Mouse (Mus musculus): ENCODE data around the gene Fam24b. TPM values are rescaled to one million over a fixed set of nuclear protein-coding genes. Genes with fewer than 3 reads are reported as not detected.

Fam24b gene
- not detected in 2 replicates for polyA plus RNA-seq (2015; fragmentation: Nextera tagmentation; extraction: Ambion mirVana)

GRCm38 (mm10) chr7:131329416-131329815, at the start of gene Fam24b:
Gene Fam24b, minus strand, starts transcription at chr7:131329516.
- no peak for ATAC-seq (ENCODE audit: insufficient number of reproducible peaks, low FRiP score, low TSS enrichment, low read depth)
- no peak within 1 kb of the TSS for H3K27ac ChIP-seq (replicated peaks)
- H3K4me2 ChIP-seq (replicated peaks) = no peak within 1 kb of the TSS
- H3K4me1 ChIP-seq = no peaks in the 10 kb centered on the region
- H3K9ac ChIP-seq = no peak within 1 kb of the TSS
- WGBS = 88% methylated on average over 5 of the region's 5 CpGs
- H3K36me3 ChIP-seq = no peaks in the 10 kb centered on the region
- no peak within 1 kb of the TSS for H3K4me3 ChIP-seq (replicated peaks)
- no peaks in the 10 kb centered on the region for H3K9me3 ChIP-seq (replicated peaks)
- no peaks in the 10 kb centered on the region for H3K27me3 ChIP-seq

DNA sequence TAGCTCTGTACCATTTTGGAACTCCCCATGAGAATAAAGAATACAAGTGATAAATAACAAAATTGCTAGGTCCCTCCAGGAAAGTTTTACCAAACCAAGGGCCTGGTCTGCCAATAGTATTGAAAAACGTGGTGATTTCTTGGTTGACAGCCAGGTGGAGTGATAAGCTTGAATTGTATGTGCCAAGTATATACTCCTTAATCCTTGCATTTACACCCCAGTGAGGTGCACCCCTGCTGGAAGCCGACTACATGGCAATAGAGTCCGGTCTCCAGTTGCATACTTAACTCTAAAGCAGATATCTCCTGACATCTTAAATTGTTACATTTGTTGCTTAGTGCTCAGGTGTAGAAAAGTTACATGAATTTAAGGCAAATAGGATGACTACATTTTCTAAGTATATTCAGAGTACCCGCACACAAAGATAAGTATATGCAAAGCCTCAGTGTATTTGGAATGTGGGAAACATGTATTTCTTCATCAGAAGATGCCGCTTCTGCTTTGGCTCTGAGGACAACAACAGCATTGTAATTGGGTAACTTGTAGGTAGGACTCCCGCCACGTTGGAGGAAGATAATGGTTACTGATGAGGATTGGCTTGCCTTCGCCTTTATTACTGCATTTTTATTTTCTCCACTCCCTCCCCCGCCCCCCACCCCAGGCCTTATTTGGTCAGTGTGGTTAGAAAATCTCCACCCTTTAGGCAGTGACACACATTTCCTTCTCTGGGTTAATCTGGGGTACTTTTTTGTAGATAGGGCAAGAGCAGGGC, 42.8 kb upstream of the Fam24b start:
- Histone ChIP-seq H3K4me2 (replicated peaks) (peak overlapping the region; percentile 61), H3K4me1 (peaks cover 8% of the 10 kb centered on the region), H3K36me3 (0 out of 2 replicates have a peak, but pooled peaks cover 3% of the 10 kb centered on the region), H3K27ac (replicated peaks) (no peak overlapping the region), H3K27me3 (no peaks in the 10 kb centered on the region), H3K4me3 (replicated peaks) (peak overlapping the region; percentile 82), H3K9me3 (replicated peaks) (no peaks in the 10 kb centered on the region), H3K9ac (peak overlapping the region; percentile 87)
- ATAC-seq (ENCODE audit: insufficient number of reproducible peaks, low FRiP score, low TSS enrichment, low read depth) = no peak
- whole genome bisulfite sequencing = 68% methylated on average over 9 of the region's 9 CpGs

- 0 out of 2 replicates have a peak, but pooled peaks cover 3% of the 10 kb centered on the region for H3K36me3 ChIP-seq
- no peaks in the 10 kb centered on the region for H3K27me3 ChIP-seq
- H3K4me3 ChIP-seq (replicated peaks) = peak overlapping the region; percentile 82
- H3K9me3 ChIP-seq (replicated peaks) = no peaks in the 10 kb centered on the region
- WGBS = 9% methylated on average over 9 of the region's 9 CpGs
- no peak for ATAC-seq (ENCODE audit: insufficient number of reproducible peaks, low FRiP score, low TSS enrichment, low read depth)
- peak overlapping the region; percentile 98 for H3K27ac ChIP-seq (replicated peaks)
- peak overlapping the region; percentile 61 for H3K4me2 ChIP-seq (replicated peaks)
- H3K9ac ChIP-seq = peak overlapping the region; percentile 87
- peaks cover 8% of the 10 kb centered on the region for H3K4me1 ChIP-seq
These were observed 42.1 kb upstream of the Fam24b start for GRCm38 (mm10) chr7:131371470-131371860.

DNA sequence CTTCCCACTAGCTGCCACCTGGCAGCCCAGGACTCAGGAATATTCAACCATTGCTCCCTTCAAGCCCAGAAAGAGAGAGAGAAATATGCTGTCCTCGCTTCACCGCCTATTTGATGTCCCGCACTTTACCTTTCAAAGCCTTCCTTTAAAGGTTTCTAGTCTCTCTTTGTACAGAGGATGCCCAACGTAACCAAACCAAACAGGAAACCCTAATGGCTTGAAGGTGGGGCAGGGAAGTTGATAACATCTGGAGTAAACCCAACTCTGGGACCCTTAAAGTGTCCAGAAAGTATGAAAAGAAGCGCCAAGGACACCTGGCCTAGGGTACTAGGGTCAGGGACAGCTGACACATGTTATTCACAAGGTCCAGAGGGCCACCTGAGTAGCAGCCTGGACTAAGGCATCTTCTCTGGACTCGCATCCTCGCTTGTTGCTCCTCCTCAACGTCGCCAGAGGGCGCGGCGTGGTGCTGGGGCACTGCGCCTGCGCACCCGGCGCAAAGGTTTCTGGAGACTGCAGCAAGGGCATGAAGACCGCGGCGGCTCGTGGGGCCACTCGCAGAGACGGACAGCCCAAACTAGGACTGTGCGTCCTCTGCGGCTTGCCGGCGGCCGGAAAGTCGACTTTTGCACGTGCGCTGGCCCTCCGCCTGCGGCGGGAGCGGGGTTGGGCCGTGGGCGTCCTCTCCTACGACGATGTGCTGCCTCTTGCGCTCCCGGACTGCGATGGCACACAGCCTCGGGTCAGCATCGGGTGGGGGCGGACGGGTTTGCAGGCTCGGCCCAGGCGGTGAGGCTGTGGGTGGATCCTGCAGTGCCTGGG, 41.5 kb upstream of the Fam24b start, which contains the start of gene Pstk:
Gene Pstk (plus strand): TSS at position 494 of the 822 bp plus-strand sequence.
- peak within 1 kb of the TSS; percentile 87 for H3K9ac ChIP-seq
- ATAC-seq (ENCODE audit: insufficient number of reproducible peaks, low FRiP score, low TSS enrichment, low read depth) = peak; percentile 92

DNA sequence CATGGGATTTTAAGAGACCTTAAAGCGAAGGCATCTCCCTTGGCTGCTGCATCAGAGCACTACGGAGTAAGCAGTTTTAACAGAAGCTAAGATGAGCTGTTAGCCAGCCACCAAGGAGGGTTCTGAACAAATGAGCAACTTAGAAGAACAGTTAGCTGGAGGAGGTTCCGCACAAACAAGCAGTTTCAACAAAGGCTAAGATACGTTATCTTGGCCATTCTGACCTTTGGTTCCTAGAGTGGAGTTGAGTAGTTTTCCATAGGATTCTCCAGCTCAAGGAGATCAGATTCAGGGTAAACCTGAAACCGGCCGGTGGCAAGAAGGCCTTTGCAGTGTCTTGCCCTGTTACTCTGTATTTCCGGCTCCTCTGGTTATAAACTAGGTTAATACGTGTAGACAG, 34.8 kb upstream of the Fam24b start:
- WGBS = 90% methylated on average over 8 of the region's 8 CpGs
- Histone ChIP-seq H3K27me3 (no peaks in the 10 kb centered on the region), H3K9ac (no peak overlapping the region), H3K4me3 (replicated peaks) (no peak overlapping the region), H3K9me3 (replicated peaks) (no peaks in the 10 kb centered on the region), H3K27ac (replicated peaks) (no peak overlapping the region), H3K36me3 (peaks cover 2% of the 10 kb centered on the region; the same call in 1 of the 2 replicates), H3K4me1 (peaks cover 15% of the 10 kb centered on the region), H3K4me2 (replicated peaks) (no peak overlapping the region)
- ATAC-seq (ENCODE audit: insufficient number of reproducible peaks, low FRiP score, low TSS enrichment, low read depth) = no peak

More for the DNA sequence above, 41.5 kb upstream of the Fam24b start, which contains the start of gene Pstk:
- Histone ChIP-seq H3K27ac (replicated peaks) (peak within 1 kb of the TSS; percentile 98), H3K4me3 (replicated peaks) (peak within 1 kb of the TSS; percentile 82), H3K4me1 (peaks cover 8% of the 10 kb centered on the region), H3K27me3 (no peaks in the 10 kb centered on the region), H3K4me2 (replicated peaks) (peak within 1 kb of the TSS; percentile 61), H3K9me3 (replicated peaks) (no peaks in the 10 kb centered on the region), H3K36me3 (0 out of 2 replicates have a peak, but pooled peaks cover 3% of the 10 kb centered on the region)
- 4% methylated on average over 47 of the region's 47 CpGs for WGBS

- Histone ChIP-seq H3K4me3 (replicated peaks) (peak within 1 kb of the TSS; percentile 92), H3K4me1 (peaks cover 15% of the 10 kb centered on the region), H3K9ac (peak within 1 kb of the TSS; percentile 83), H3K4me2 (replicated peaks) (peak within 1 kb of the TSS; percentile 94), H3K9me3 (replicated peaks) (no peaks in the 10 kb centered on the region), H3K27ac (replicated peaks) (peak within 1 kb of the TSS; percentile 96), H3K27me3 (no peaks in the 10 kb centered on the region), H3K36me3 (peaks cover 15% of the 10 kb centered on the region)
- under 1% methylated on average over 55 of the region's 55 CpGs for WGBS
- peak; percentile 99 for ATAC-seq (ENCODE audit: insufficient number of reproducible peaks, low FRiP score, low TSS enrichment, low read depth)
These were observed 33.4 kb upstream of the Fam24b start, which contains the start of gene 2310057M21Rik for GRCm38 (mm10) chr7:131362615-131363300. Gene 2310057M21Rik, minus strand, starts transcription at chr7:131362759.

- WGBS = under 1% methylated on average over 35 of the region's 35 CpGs
- peak overlapping the region; percentile 96 for H3K27ac ChIP-seq (replicated peaks)
- no peaks in the 10 kb centered on the region for H3K9me3 ChIP-seq (replicated peaks)
- H3K4me2 ChIP-seq (replicated peaks) = peak overlapping the region; percentile 64
- ATAC-seq (ENCODE audit: insufficient number of reproducible peaks, low FRiP score, low TSS enrichment, low read depth) = peak; percentile 84
- H3K4me1 ChIP-seq = peaks cover 15% of the 10 kb centered on the region
- H3K4me3 ChIP-seq (replicated peaks) = peak overlapping the region; percentile 92
- peak overlapping the region; percentile 83 for H3K9ac ChIP-seq
- no peaks in the 10 kb centered on the region for H3K27me3 ChIP-seq
- peaks cover 21% of the 10 kb centered on the region for H3K36me3 ChIP-seq
These were observed 32.9 kb upstream of the Fam24b start for GRCm38 (mm10) chr7:131362269-131362614.

DNA sequence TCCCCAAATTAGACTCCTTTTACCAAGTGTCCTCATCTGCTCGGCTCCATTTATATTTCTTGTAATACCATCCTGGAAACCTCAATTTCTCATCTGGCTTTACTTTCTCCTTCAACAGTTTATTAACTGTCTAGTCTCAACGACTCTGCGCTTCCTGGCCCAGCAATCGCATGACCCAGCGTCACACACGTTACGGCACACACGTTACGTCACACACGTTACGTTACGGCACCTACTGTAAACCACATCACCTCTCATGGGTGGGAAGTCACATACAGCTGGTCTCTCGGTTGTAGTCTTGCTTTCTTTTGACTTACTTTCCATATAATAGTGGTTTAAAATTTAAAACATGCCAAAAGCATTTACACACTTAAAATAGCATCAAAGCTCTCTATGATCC, 26.8 kb upstream of the Fam24b start:
- Histone ChIP-seq H3K4me3 (replicated peaks) (no peak overlapping the region), H3K9me3 (replicated peaks) (no peaks in the 10 kb centered on the region), H3K4me1 (peaks cover 3% of the 10 kb centered on the region), H3K27ac (replicated peaks) (no peak overlapping the region), H3K27me3 (no peaks in the 10 kb centered on the region), H3K9ac (no peak overlapping the region), H3K4me2 (replicated peaks) (no peak overlapping the region), H3K36me3 (peaks cover 51% of the 10 kb centered on the region)
- 94% methylated on average over 13 of the region's 13 CpGs for WGBS
- no peak for ATAC-seq (ENCODE audit: insufficient number of reproducible peaks, low FRiP score, low TSS enrichment, low read depth)

- peaks cover 39% of the 10 kb centered on the region for H3K36me3 ChIP-seq
- no peak overlapping the region for H3K27ac ChIP-seq (replicated peaks)
- H3K4me1 ChIP-seq = no peaks in the 10 kb centered on the region
- no peak for ATAC-seq (ENCODE audit: insufficient number of reproducible peaks, low FRiP score, low TSS enrichment, low read depth)
- no peaks in the 10 kb centered on the region for H3K9me3 ChIP-seq (replicated peaks)
- no peak overlapping the region for H3K4me2 ChIP-seq (replicated peaks)
- H3K9ac ChIP-seq = no peak overlapping the region
- WGBS = 73% methylated on average over 7 of the region's 7 CpGs
- no peak overlapping the region for H3K4me3 ChIP-seq (replicated peaks)
- no peaks in the 10 kb centered on the region for H3K27me3 ChIP-seq
These were observed 16.7 kb upstream of the Fam24b start for GRCm38 (mm10) chr7:131345856-131346541.

DNA sequence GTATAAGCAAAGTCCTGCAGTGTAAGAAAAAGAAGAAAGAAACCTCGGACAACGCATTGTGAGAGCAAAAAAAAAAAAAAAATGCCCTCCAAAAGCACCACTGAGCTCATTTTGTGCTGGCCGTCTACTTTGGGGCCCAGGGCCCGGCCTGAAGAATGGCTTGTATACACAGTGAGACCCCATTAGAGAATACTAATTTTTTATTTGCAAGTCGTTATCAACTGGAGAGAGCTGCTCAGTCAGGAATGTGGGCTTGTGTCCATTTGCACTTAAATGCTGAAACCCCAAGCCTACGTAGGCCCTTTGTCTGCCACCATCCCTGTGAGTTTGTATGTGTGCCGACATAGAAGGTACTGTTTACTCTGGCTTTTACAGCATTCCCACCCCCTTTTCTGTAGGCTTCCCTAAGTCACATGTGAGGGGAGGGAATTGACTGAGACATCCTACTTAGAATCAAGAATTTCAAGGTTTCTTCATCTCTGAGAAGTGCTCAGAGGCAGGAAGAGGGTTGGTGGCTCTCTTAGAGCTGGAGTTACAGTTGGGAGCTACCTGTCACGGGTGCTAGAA, 8.3 kb upstream of the Fam24b start:
- no peaks in the 10 kb centered on the region for H3K27me3 ChIP-seq
- H3K36me3 ChIP-seq = peaks cover 26% of the 10 kb centered on the region
- no peak overlapping the region for H3K27ac ChIP-seq (replicated peaks)
- WGBS = 75% methylated on average over 8 of the region's 8 CpGs
- H3K4me3 ChIP-seq (replicated peaks) = no peak overlapping the region
- no peak overlapping the region for H3K4me2 ChIP-seq (replicated peaks)
- no peaks in the 10 kb centered on the region for H3K4me1 ChIP-seq
- no peaks in the 10 kb centered on the region for H3K9me3 ChIP-seq (replicated peaks)
- H3K9ac ChIP-seq = no peak overlapping the region
- no peak for ATAC-seq (ENCODE audit: insufficient number of reproducible peaks, low FRiP score, low TSS enrichment, low read depth)

All from embryonic facial prominence, embryonic 15.5 days (tissue).